Mouse (Mus musculus) spleen, adult 2 months (tissue): ENCODE measurements around the gene Gm21860.

Source experiments
- CTCF ChIP-seq: fragments of 200-500 bp; IDR thresholded peaks from 2 replicates; pipeline ENCODE4 v1.5.1; 2011; ENCODE audit warnings: mild to moderate bottlenecking, inconsistent platforms; ENCODE audit not compliant: insufficient read depth, insufficient read length, insufficient replicate concordance; ENCODE audit errors: extremely low read depth
- POLR2A ChIP-seq: fragments of 200-500 bp; IDR thresholded peaks from 2 replicates; pipeline ENCODE4 v1.6.1; 2011; ENCODE audit warnings: low read depth, low read length, inconsistent platforms

DNA sequence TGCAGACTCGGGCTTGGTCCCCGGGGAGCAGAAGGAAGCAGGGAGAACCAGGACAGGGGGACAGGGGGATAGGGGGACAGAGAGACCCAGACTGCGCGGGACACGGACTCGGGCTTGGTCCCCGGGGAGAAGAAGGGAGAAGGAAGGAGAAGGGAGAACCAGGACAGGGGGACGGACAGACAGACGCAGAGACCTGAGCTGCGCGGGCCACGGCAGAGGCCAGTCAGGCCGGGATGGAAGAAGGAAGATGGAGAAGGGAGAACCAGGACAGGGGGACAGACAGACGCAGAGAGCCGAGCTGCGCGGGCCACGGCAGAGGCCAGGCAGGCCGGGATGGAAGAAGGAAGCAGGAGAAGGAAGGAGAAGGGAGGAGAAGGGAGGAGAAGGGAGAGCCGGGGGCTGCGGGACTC is 10.8 kb downstream of the Gm21860 start:
- TF ChIP-seq CTCF (no peak), POLR2A (no peak)
